Mouse (Mus musculus) midbrain, embryonic 12.5 days (tissue): ENCODE results near the gene Hsd3b1. TPM values are rescaled to one million over a fixed set of nuclear protein-coding genes. Genes with fewer than 3 reads are reported as not detected.
"Not testable (repeated sequence)": the region's sequence is repeated elsewhere in the genome, so short reads cannot be mapped to it uniquely, and the experiment has no call there.

ENCODE experiments used
- ATAC-seq: fragments of 200-750 bp; cut with Nextera tagmentation; 2 replicates; pipeline ENCODE4 v1.8.0; 2017; ENCODE audit warnings: low read depth, moderate TSS enrichment, moderate library complexity; ENCODE audit not compliant: low FRiP score
- H3K27ac ChIP-seq: fragments of 300-500 bp; sonication (generic); replicated peaks from 2 replicates; pipeline ENCODE4 v1.5.1; 2016; ENCODE audit warnings: mild to moderate bottlenecking
- H3K27me3 ChIP-seq: fragments of 300-500 bp; sonication (generic); 2 replicates; pipeline ENCODE4 v1.6.1; 2016; ENCODE audit warnings: mild to moderate bottlenecking
- H3K36me3 ChIP-seq: fragments of 300-500 bp; sonication (generic); 2 replicates; pipeline ENCODE4 v1.6.1; 2016
- H3K4me1 ChIP-seq: fragments of 300-500 bp; sonication (generic); 2 replicates; pipeline ENCODE4 v1.6.1; 2016
- H3K4me2 ChIP-seq: fragments of 300-500 bp; sonication (generic); replicated peaks from 2 replicates; pipeline ENCODE4 v1.6.1; 2016; ENCODE audit warnings: mild to moderate bottlenecking, moderate library complexity
- H3K4me3 ChIP-seq: fragments of 300-500 bp; sonication (generic); 2 replicates; pipeline ENCODE4 v1.5.1; 2016; ENCODE audit warnings: mild to moderate bottlenecking
- H3K9ac ChIP-seq: fragments of 300-500 bp; sonication (generic); replicated peaks from 2 replicates; pipeline ENCODE4 v1.6.1; 2016; ENCODE audit warnings: mild to moderate bottlenecking, moderate library complexity
- H3K9me3 ChIP-seq: fragments of 300-500 bp; sonication (generic); 2 replicates; pipeline ENCODE4 v1.6.1; 2016; ENCODE audit warnings: mild to moderate bottlenecking
- WGBS: fragments of 180-500 bp; shearing (Covaris S2); methylation state at CpG from one replicate; pipeline ENCODE4 v1.1.7; 2016; 5-methylcytosine and 5-hydroxymethylcytosine counted together
- polyA plus RNA-seq: library from polyadenylated mRNA; unstranded; fragments of >200 nt; fragmentation: Nextera tagmentation; extraction: Ambion mirVana; gene quantifications from 2 replicates; pipeline ENCODE4 v1.2.1, GENCODE M21; 2016

The Hsd3b1 gene
- polyA plus RNA-seq, 1 experiment from 2014 or later = 0.55 TPM

GRCm38 (mm10) chr3:98853685-98854084 lies 5.9 kb downstream of the Hsd3b1 start:
- Histone ChIP-seq H3K9me3 (no peaks in the 10 kb centered on the region), H3K4me3 (no peak overlapping the region), H3K4me1 (no peaks in the 10 kb centered on the region), H3K27ac (no peak overlapping the region), H3K4me2 (no peak overlapping the region), H3K27me3 (no peaks in the 10 kb centered on the region), H3K9ac (no peak overlapping the region), H3K36me3 (no peaks in the 10 kb centered on the region)
- 51% methylated on average over 1 of the region's 1 CpGs for WGBS
- ATAC-seq = no peak

- 87% methylated on average over 3 of the region's 3 CpGs for WGBS
Measured at GRCm38 (mm10) chr3:98853051-98853450, 6.5 kb downstream of the Hsd3b1 start.

GRCm38 (mm10) chr3:98852631-98853030 lies 7.0 kb downstream of the Hsd3b1 start:
- Histone ChIP-seq H3K27ac (no peak overlapping the region), H3K4me1 (no peaks in the 10 kb centered on the region), H3K36me3 (no peaks in the 10 kb centered on the region), H3K4me3 (no peak overlapping the region), H3K9ac (no peak overlapping the region), H3K9me3 (no peaks in the 10 kb centered on the region), H3K4me2 (no peak overlapping the region), H3K27me3 (no peaks in the 10 kb centered on the region)
- no peak for ATAC-seq
- WGBS = 86% methylated on average over 6 of the region's 6 CpGs

More at GRCm38 (mm10) chr3:98853051-98853450, 6.5 kb downstream of the Hsd3b1 start:
- Histone ChIP-seq H3K4me2 (no peak overlapping the region), H3K27ac (no peak overlapping the region), H3K4me1 (no peaks in the 10 kb centered on the region), H3K36me3 (no peaks in the 10 kb centered on the region), H3K9ac (no peak overlapping the region), H3K27me3 (no peaks in the 10 kb centered on the region), H3K4me3 (no peak overlapping the region), H3K9me3 (no peaks in the 10 kb centered on the region)
- ATAC-seq = no peak

GRCm38 (mm10) chr3:98851853-98852252 lies 7.7 kb downstream of the Hsd3b1 start:
- 83% methylated on average over 2 of the region's 2 CpGs for WGBS
- Histone ChIP-seq H3K4me1 (no peaks in the 10 kb centered on the region), H3K27ac (no peak overlapping the region), H3K9me3 (no peaks in the 10 kb centered on the region), H3K4me3 (no peak overlapping the region), H3K27me3 (no peaks in the 10 kb centered on the region), H3K4me2 (no peak overlapping the region), H3K36me3 (no peaks in the 10 kb centered on the region), H3K9ac (no peak overlapping the region)
- ATAC-seq = no peak

- WGBS = 85% methylated on average over 5 of the region's 5 CpGs
- Histone ChIP-seq H3K4me2 (no peak overlapping the region), H3K9ac (no peak overlapping the region), H3K9me3 (no peaks in the 10 kb centered on the region), H3K36me3 (no peaks in the 10 kb centered on the region), H3K4me3 (no peak overlapping the region), H3K4me1 (no peaks in the 10 kb centered on the region), H3K27me3 (no peaks in the 10 kb centered on the region), H3K27ac (no peak overlapping the region)
- no peak for ATAC-seq
Measured at GRCm38 (mm10) chr3:98850262-98850661, 9.3 kb downstream of the Hsd3b1 start.

GRCm38 (mm10) chr3:98848898-98849297 lies 10.7 kb downstream of the Hsd3b1 start:
- H3K36me3 ChIP-seq = no peaks in the 10 kb centered on the region
- H3K4me1 ChIP-seq = no peaks in the 10 kb centered on the region
- H3K27me3 ChIP-seq = no peaks in the 10 kb centered on the region
- WGBS = 93% methylated on average over 1 of the region's 1 CpGs
- no peak overlapping the region for H3K27ac ChIP-seq
- no peak overlapping the region for H3K9ac ChIP-seq
- H3K9me3 ChIP-seq = no peaks in the 10 kb centered on the region
- no peak overlapping the region for H3K4me2 ChIP-seq
- ATAC-seq = no peak
- H3K4me3 ChIP-seq = no peak overlapping the region

- 78% methylated on average over 6 of the region's 6 CpGs for WGBS
- Histone ChIP-seq H3K4me1 (no peaks in the 10 kb centered on the region), H3K9ac (no peak within 1 kb of the TSS), H3K9me3 (no peaks in the 10 kb centered on the region), H3K27ac (no peak within 1 kb of the TSS), H3K4me2 (no peak within 1 kb of the TSS), H3K27me3 (no peaks in the 10 kb centered on the region), H3K4me3 (no peak within 1 kb of the TSS), H3K36me3 (no peaks in the 10 kb centered on the region)
- ATAC-seq = no peak
Measured at GRCm38 (mm10) chr3:98814101-98814670, 45.4 kb downstream of the Hsd3b1 start, which contains the start of gene Hsd3b6. Hsd3b6 (minus strand) TSS chr3:98814443.

- ATAC-seq, H3K9ac ChIP-seq, H3K4me1 ChIP-seq, H3K4me2 ChIP-seq, H3K9me3 ChIP-seq, H3K27ac ChIP-seq, H3K36me3 ChIP-seq, H3K27me3 ChIP-seq, H3K4me3 ChIP-seq: not testable (repeated sequence)
- 83% methylated on average over 6 of the region's 6 CpGs for WGBS
Measured at GRCm38 (mm10) chr3:98812653-98813052, 46.9 kb downstream of the Hsd3b1 start.

GRCm38 (mm10) chr3:98805032-98805431 lies 54.6 kb downstream of the Hsd3b1 start:
- not testable (repeated sequence) for H3K4me1 ChIP-seq, H3K27me3 ChIP-seq, H3K27ac ChIP-seq, ATAC-seq, H3K9ac ChIP-seq, H3K4me2 ChIP-seq, H3K36me3 ChIP-seq, H3K4me3 ChIP-seq, H3K9me3 ChIP-seq
- 74% methylated on average over 3 of the region's 3 CpGs for WGBS

Other genes with a start within 250 kb of the Hsd3b1 start
- gene Hsd3b5, start 229.5 kb downstream of the Hsd3b1 start, polyA plus RNA-seq = not detected in 2 replicates
- not detected in 2 replicates for gene Hsd3b2, start 135.3 kb downstream of the Hsd3b1 start, polyA plus RNA-seq
- 0.20 TPM in 1 of 2 replicates, not detected in the other for gene Hsd3b3, start 96.7 kb downstream of the Hsd3b1 start, polyA plus RNA-seq
- 30.0 and 42.4 TPM in 2 replicates for gene Hsd3b6, start 45.4 kb downstream of the Hsd3b1 start, polyA plus RNA-seq
- not detected in 2 replicates for gene Hao2, start 33.4 kb upstream of the Hsd3b1 start, polyA plus RNA-seq